Mouse (Mus musculus) heart, postnatal 0 days (tissue): Measurements from ENCODE around the gene Mreg. TPM values are rescaled to one million over a fixed set of nuclear protein-coding genes. Genes with fewer than 3 reads are reported as not detected.

Source experiments
- ATAC-seq: fragments of 200-750 bp; cut with Nextera tagmentation; 2 replicates; pipeline ENCODE4 v1.8.0; 2017; ENCODE audit warnings: low read depth, moderate number of reproducible peaks, moderate library complexity; ENCODE audit not compliant: insufficient read depth
- DNase-seq: peaks from one replicate; pipeline ENCODE4 v3.0.0-alpha.2; 2016; ENCODE audit warnings: low spot score
- H3K27ac ChIP-seq: fragments of 300-500 bp; sonication (generic); 2 replicates; pipeline ENCODE4 v1.5.1; 2014; ENCODE audit warnings: low read depth, mild to moderate bottlenecking
- H3K27me3 ChIP-seq: fragments of 300-500 bp; sonication (generic); 2 replicates; pipeline ENCODE4 v1.6.1; 2014; ENCODE audit warnings: low read length, mixed read lengths; ENCODE audit not compliant: control insufficient read depth, insufficient read depth
- H3K36me3 ChIP-seq: fragments of 300-500 bp; sonication (generic); replicated peaks from 2 replicates; pipeline ENCODE4 v1.6.1; 2014; ENCODE audit warnings: low read length, mixed read lengths; ENCODE audit not compliant: control insufficient read depth, insufficient read depth
- H3K4me1 ChIP-seq: fragments of 300-500 bp; sonication (generic); 2 replicates; pipeline ENCODE4 v1.6.1; 2014; ENCODE audit warnings: antibody characterized with exemption; ENCODE audit not compliant: control insufficient read depth, insufficient read depth
- H3K4me2 ChIP-seq: fragments of 300-500 bp; sonication (generic); 2 replicates; pipeline ENCODE4 v1.6.1; 2014; ENCODE audit warnings: low read depth, mild to moderate bottlenecking, low read length, moderate library complexity
- H3K4me3 ChIP-seq: fragments of 300-500 bp; sonication (generic); 2 replicates; pipeline ENCODE4 v1.5.1; 2014; ENCODE audit warnings: low read depth, low read length
- H3K9ac ChIP-seq: fragments of 300-500 bp; sonication (generic); replicated peaks from 2 replicates; pipeline ENCODE4 v1.6.1; 2014; ENCODE audit warnings: low read depth, low read length, mixed read lengths
- H3K9me3 ChIP-seq: fragments of 300-500 bp; sonication (generic); replicated peaks from 2 replicates; pipeline ENCODE4 v1.6.1; 2016; ENCODE audit warnings: low read length; ENCODE audit not compliant: control insufficient read depth
- CTCF ChIP-seq: IDR thresholded peaks from 2 replicates; pipeline ENCODE4 v1.5.1; 2016; ENCODE audit warnings: antibody characterized with exemption, control low read depth, low read depth
- EP300 ChIP-seq: IDR thresholded peaks from 2 replicates; pipeline ENCODE4 v1.6.1; 2016; ENCODE audit warnings: antibody characterized with exemption, low read depth
- WGBS: fragments of 180-500 bp; shearing (Covaris S2); extraction: QIAGEN DNeasy Blood & Tissue Kit; methylation state at CpG from one replicate; pipeline ENCODE4 v1.1.7; 2014; 5-methylcytosine and 5-hydroxymethylcytosine counted together
- polyA plus RNA-seq: library from polyadenylated mRNA; unstranded; fragments of >200 nt; fragmentation: Nextera tagmentation; extraction: Ambion mirVana; gene quantifications from 2 replicates; pipeline ENCODE4 v1.2.1, GENCODE M21; 2015
- total RNA-seq: library from RNA; depleted of rRNA; stranded (reverse); fragments of >200 nt; gene quantifications from 2 replicates; pipeline ENCODE4 v1.2.3, GENCODE M21; 2014; ENCODE audit warnings: low replicate concordance

Mreg gene
- total and polyA plus RNA-seq, 2 experiments from 2014 or later: 9.5 to 12.5 TPM

GRCm38 (mm10) chr1:72165723-72166467, 46.2 kb downstream of the Mreg start:
- no peak overlapping the region for H3K4me3 ChIP-seq
- no peak overlapping the region for H3K4me2 ChIP-seq
- H3K9ac ChIP-seq: no peak overlapping the region
- H3K9me3 ChIP-seq: no peaks in the 10 kb centered on the region
- no peak for ATAC-seq
- 60% methylated on average over 20 of the region's 20 CpGs for WGBS
- no peak overlapping the region for H3K27ac ChIP-seq
- H3K4me1 ChIP-seq: 0 out of 2 replicates have a peak, but pooled peaks cover 2% of the 10 kb centered on the region
- no peak for DNase-seq
- TF ChIP-seq CTCF: peak; percentile 14; the same call in 1 of the 2 replicates
- no peak for TF ChIP-seq EP300
- no peaks in the 10 kb centered on the region for H3K27me3 ChIP-seq
- no peaks in the 10 kb centered on the region for H3K36me3 ChIP-seq

DNA sequence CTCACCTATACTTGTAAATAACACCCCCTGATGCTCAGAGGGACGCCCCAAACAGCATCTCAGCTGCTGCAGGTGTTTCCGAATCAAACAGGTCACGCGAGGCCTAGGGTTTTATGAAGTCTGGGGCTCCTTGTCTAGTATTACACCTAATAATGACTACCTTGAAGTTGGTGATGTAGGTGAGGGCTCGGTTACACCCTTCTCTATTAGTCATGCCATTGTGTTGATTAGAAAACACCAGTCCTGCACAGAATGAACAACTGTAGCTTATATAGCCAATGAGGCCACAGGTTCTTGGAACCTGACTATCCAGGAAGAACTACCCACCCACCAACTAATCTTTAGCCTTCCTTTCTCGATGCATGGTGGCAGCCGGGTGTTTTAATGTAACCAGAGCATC, 51.8 kb downstream of the Mreg start:
- Histone ChIP-seq H3K4me3 (no peak overlapping the region), H3K9me3 (no peaks in the 10 kb centered on the region), H3K4me1 (no peaks in the 10 kb centered on the region), H3K9ac (no peak overlapping the region), H3K27ac (no peak overlapping the region), H3K4me2 (no peak overlapping the region), H3K27me3 (no peaks in the 10 kb centered on the region), H3K36me3 (no peaks in the 10 kb centered on the region)
- ATAC-seq (no peak), DNase-seq (no peak)
- no peak for TF ChIP-seq CTCF
- TF ChIP-seq EP300: no peak
- WGBS: 88% methylated on average over 7 of the region's 7 CpGs

GRCm38 (mm10) chr1:72145041-72145440, 67.1 kb downstream of the Mreg start:
- Histone ChIP-seq H3K9me3 (no peaks in the 10 kb centered on the region), H3K27ac (no peak overlapping the region), H3K4me1 (no peaks in the 10 kb centered on the region), H3K36me3 (no peaks in the 10 kb centered on the region), H3K4me3 (no peak overlapping the region), H3K4me2 (no peak overlapping the region), H3K27me3 (no peaks in the 10 kb centered on the region), H3K9ac (no peak overlapping the region)
- no peak for TF ChIP-seq CTCF
- TF ChIP-seq EP300: no peak
- DNase-seq (no peak), ATAC-seq (no peak)

DNA sequence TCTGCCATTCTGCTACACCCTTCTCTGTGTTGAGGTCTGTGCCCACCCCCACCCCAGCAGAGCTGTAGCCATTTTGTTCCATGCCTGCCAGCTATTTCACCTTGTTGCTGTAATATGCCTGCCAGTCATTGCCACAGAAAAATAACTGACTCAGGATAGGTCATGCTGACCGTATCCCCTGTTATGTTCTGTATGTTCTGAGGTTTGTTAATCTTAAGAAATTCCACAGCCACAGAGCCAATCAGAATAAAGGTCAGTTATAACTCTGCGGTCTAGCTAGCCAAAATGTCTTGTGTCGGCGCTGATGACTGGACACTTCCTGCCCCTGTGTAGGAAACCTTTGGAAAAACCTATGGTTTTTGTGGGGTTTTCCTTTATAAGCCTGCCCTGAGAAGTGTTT, 67.7 kb downstream of the Mreg start:
- no peak for ATAC-seq
- DNase-seq: no peak
- no peaks in the 10 kb centered on the region for H3K4me1 ChIP-seq
- no peaks in the 10 kb centered on the region for H3K36me3 ChIP-seq
- H3K27ac ChIP-seq: no peak overlapping the region
- H3K9ac ChIP-seq: no peak overlapping the region
- 69% methylated on average over 4 of the region's 4 CpGs for WGBS
- no peak for TF ChIP-seq CTCF
- no peak for TF ChIP-seq EP300
- H3K4me2 ChIP-seq: no peak overlapping the region
- no peak overlapping the region for H3K4me3 ChIP-seq
- no peaks in the 10 kb centered on the region for H3K27me3 ChIP-seq
- no peaks in the 10 kb centered on the region for H3K9me3 ChIP-seq

- Histone ChIP-seq H3K9ac (no peak overlapping the region), H3K4me1 (no peaks in the 10 kb centered on the region), H3K27me3 (no peaks in the 10 kb centered on the region), H3K9me3 (no peaks in the 10 kb centered on the region), H3K36me3 (no peaks in the 10 kb centered on the region), H3K4me2 (peak overlapping the region; percentile 20), H3K27ac (no peak overlapping the region), H3K4me3 (no peak overlapping the region)
- DNase-seq (peak; percentile 47), ATAC-seq (no peak)
- TF ChIP-seq EP300 (no peak), CTCF (peak; percentile 86)
- 5% methylated on average over 11 of the region's 11 CpGs for WGBS
Observed at GRCm38 (mm10) chr1:72141893-72142480, 70.1 kb downstream of the Mreg start.
